Mouse (Mus musculus) thymus, postnatal 0 days (tissue): ENCODE measurements around the gene Vmn2r27. TPM values are rescaled to one million over a fixed set of nuclear protein-coding genes. Genes with fewer than 3 reads are reported as not detected.

ENCODE experiments used
- DNase-seq: peaks from one replicate; pipeline ENCODE4 v3.0.0-alpha.2; 2015; ENCODE audit warnings: low spot score
- polyA plus RNA-seq: library from polyadenylated mRNA; unstranded; fragments of >200 nt; fragmentation: Nextera tagmentation; extraction: Ambion mirVana; gene quantifications from 2 replicates; pipeline ENCODE4 v1.2.1, GENCODE M21; 2015

Gene Vmn2r27
- polyA plus RNA-seq = not detected in 2 replicates

- DNase-seq = no peak
Observed at GRCm38 (mm10) chr6:124231756-124232155, at the start of gene Vmn2r27. TSS of gene Vmn2r27 (minus strand) at chr6:124231856.

DNA sequence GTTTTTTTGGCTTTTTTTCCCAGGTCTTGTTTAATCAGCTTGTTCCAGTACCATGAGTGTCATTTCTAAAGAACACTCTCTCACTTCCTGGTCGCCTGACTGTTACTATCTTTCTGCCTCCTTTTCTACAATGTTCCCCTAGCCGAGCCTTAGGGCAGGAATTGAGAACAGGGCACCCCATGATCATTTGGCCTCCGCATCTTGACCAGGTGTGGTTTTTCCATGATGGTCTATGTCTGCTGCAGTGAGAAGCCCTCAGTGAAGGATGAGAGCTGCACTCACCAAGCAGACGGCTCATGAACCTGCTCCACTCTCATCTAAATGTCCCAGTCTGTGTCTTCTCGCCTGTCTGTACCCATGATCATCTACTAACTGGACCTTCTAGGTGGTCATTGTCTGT, 46.6 kb upstream of the Vmn2r27 start:
- no peak for DNase-seq

DNA sequence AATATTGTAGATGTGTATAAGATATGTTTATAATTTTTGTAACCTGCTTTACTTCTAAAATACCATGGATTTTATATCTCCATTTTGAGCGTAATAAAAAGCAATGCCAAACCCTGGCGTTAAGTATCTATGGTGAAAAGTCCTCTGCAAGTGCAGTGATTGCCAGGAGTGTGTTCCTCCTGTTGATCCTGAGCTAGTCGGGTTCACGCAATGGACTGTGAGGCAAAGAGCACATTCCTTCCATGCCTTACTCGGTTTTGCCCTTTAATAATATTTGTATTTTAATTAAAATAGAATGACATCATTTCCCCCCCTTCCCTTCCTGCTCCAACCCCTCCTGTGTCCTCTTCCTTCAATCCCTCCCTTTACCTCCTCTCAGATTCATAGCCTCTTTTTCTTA, 46.0 kb upstream of the Vmn2r27 start:
- DNase-seq = no peak

DNA sequence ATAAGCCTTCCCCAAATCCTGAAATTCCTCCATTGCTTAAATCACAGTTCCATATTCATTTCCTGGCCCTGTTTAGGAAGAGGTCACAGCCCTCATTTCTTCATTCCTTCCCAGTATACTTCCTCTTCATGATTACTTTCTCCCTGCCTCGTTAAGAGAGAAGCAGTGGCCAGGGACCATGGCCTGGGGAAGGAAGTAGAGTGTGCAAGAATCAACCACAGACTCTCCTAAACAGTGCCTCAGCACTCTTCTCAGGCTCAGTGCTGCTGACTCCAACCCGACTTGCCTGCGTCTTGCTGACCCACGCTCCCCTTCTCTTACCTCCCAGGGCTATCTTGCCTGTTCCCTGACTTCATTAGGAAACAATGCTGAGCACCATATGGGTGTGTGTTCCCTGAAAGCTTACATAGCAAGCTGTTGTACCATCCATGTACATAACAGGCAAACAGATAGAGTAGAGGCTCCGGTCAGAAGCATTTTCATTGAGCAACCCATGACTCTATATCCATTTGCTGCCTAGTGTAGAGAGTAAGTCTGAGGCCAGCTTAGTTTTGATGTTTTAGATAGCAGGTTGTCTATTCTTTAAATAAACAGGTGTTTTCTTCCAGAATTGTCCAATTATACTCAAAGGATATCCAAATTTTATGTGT, 41.7 kb upstream of the Vmn2r27 start:
- no peak for DNase-seq

DNA sequence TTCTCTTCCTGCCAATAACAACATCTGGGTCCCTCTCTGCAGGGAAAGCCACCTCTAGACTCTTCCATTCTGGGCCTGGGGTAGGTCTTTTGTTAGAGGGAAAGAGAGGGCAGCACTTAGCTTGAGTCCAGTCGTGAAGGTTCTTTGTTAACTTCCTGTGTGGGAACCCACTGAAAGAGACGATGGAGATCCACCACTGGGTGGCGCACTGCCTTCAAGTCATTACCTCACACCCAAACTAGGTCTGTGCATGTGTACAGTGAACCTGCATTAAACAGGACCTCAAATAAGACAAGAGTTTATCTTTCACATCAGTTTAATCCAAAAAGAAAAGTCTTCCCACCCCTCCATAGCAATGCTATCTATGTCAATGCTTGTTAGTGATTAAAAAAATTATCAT, 31.0 kb upstream of the Vmn2r27 start:
- DNase-seq = peak; percentile 75

GRCm38 (mm10) chr6:124260198-124260931, 28.7 kb upstream of the Vmn2r27 start:
- peak; percentile 63 for DNase-seq

GRCm38 (mm10) chr6:124255721-124256470, 24.2 kb upstream of the Vmn2r27 start:
- no peak for DNase-seq

- DNase-seq = no peak
Observed at GRCm38 (mm10) chr6:124202116-124202515, 29.5 kb downstream of the Vmn2r27 start.

GRCm38 (mm10) chr6:124168499-124169257, 63.0 kb downstream of the Vmn2r27 start:
- DNase-seq = no peak

DNA sequence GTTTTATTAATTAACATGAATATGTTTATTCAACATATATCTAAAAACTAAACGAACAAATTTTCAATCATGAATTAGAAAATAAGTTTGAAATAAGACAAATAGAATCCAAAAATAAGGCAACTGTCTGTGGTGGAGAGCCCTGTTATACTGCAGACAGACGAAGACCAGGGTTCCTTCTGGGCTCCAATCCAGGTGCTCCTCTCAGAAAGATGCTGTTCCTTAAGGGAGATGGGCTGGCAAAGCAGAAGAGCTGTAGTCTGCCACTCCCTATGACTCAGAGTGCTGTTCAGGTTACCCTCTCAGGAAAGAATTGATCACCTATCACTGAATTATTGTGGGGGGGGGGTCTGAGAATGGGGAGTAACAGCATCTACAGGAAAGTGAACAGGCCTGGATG, 65.1 kb downstream of the Vmn2r27 start:
- no peak for DNase-seq

GRCm38 (mm10) chr6:124149808-124150207, 81.8 kb downstream of the Vmn2r27 start:
- DNase-seq = no peak

Other genes with a start within 250 kb of the Vmn2r27 start
- gene Vmn2r26, start 207.3 kb downstream of the Vmn2r27 start, polyA plus RNA-seq = not detected in 2 replicates
- gene Cd163, start 72.8 kb upstream of the Vmn2r27 start, polyA plus RNA-seq = 1.1 TPM in 2 replicates
- 26.4 and 29.9 TPM in 2 replicates for gene Pex5, start 183.2 kb upstream of the Vmn2r27 start, polyA plus RNA-seq
- gene Clstn3, start 232.9 kb upstream of the Vmn2r27 start, polyA plus RNA-seq = 2.7 and 2.9 TPM in 2 replicates